Mouse (Mus musculus) erythroblast, embryonic 14.5 days (primary cell): Measurements from ENCODE around the gene Fars2.

Experiments used
- GATA1 ChIP-seq: IDR thresholded peaks from 2 replicates; pipeline ENCODE4 v1.6.1; 2012; ENCODE audit warnings: low read length, inconsistent platforms, mixed read lengths
- TAL1 ChIP-seq: IDR thresholded peaks from 3 replicates; pipeline ENCODE4 v1.6.1; 2012; ENCODE audit warnings: low read length, inconsistent platforms, mixed read lengths

DNA sequence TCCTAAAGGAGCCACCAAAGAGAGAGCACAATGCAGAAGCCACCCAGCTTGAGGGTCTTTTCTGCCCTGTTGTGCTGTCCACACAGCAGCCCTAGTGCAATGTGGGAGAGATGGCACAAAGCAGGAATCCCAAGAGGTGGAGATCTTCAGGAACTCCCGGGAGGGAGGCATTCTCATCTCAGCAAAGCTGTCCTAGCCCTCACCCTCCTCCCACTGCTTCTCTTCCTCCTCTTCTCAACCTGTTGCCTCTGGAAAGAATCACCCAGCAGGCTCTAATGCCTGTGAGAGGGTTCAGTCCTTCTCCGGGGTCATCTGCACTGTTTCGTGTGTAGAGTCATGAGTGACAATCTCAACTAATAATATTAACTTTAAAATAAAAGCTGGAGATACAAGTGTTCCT, 386.3 kb downstream of the Fars2 start:
- TF ChIP-seq GATA1 (no peak), TAL1 (no peak)
